Mouse (Mus musculus) thymus, postnatal 4 days (tissue): Measurements from ENCODE around the gene Ush1g.

Experiments used
- DNase-seq: peaks from one replicate; pipeline ENCODE4 v3.0.0; 2021

Ush1g gene

DNA sequence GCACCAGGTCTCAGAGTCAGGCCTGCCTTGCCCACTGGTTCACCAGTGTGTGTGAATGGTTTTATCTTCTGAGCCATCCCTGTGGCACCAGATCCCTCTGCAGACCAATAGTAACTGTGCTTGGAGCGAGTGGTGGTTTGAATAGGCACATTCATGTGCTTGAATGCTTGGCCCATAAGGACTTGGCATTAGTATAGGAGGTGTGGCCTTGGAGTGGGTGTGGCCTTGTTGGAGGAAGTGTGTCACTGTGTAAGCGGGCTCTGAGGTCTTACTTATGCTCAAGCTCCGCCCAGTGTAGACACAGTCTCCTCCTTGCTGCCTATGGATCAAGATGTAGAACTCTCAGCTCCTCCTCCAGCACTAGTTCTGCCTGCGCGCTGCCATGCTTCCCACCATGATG, 34.5 kb downstream of the Ush1g start:
- no peak for DNase-seq

DNA sequence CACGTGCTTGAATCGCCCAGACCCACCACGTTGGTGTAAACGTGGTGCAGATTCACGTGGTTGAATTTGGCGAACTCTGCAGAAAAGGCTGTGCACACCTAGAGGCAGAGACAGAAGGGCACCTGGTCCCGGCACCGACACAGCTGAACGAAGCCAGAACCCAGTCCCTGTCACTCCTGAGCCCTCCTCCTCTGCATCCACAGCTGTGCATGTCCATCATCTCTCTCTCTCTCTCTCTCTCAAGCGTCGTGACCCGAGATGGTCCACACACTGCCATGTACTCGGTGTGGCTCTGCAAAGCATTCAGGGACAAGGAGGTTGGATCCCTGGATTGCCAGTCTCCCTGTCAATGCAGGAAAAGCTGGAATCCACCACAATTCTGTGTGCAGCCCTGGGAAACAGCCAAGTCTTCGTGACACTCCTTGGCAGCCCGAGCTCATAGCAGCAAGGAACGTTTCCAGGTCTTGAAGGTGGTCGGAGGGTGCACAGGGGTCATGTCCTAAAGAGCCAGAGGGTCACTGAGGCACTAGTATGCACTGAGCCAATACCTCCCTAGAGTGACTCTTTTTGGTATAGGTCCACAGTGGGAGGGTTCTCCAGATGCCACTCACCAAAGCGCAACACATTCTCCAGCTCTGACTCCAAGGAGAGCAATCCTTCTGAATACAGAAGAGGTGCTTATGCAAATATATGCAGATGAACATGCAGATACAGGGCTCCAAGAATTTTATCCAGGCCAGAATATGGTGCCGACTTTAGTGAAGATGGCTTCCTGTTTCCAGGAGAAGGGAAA, 35.4 kb downstream of the Ush1g start:
- DNase-seq = no peak

DNA sequence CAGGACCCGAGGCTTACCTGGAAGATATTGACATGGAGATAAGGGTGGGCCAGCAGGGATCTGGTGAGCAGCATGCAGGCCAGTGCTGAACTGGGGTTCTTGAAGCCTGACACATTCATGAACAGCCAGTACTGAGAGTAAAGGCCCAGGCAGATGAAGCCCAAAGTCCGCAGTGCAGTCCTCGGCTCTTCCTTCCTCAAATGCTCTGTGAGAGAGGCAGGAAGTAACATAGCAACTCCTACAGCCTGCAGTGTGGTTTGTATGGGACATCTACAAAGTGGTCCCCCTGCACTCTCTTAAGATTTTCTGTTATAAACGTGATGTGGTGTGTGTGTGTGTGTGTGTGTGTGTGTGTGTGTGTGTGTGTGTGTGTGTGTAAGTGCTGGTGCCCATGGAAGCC, 36.6 kb downstream of the Ush1g start:
- no peak for DNase-seq

DNA sequence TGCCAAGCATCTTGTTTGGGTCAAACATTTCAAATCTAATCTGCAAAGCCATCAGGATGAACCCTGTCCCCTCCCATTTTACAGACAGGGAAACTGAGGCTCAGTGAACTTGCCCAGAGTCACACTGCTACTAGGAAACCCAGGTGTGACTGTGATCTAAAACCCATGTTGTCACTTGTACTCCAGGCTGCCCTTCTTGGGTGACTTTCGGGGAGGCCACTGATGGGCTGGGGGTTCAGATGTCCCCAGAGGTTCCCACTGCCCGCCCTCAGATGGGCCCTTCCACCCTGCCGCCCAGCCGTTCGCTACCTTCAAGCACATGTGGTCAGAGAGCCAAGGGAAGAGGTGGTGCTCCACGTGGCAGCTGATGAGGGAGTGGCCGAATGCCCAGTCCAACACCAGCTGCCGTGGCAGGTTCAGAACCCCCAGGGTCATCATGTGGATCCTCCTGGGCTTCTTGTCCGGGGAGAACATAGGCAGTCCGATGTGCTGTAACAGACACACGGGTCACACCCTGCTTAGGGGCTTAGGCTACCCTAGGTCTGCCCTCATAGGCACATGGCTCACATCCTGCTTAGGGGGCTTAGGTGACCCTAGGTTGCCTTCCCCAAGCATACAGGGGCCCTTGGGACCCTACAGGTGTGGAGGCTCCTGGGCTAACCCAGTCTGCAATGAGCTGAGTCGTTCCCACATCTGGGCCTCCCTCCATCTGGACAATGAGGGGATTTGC, 37.8 kb downstream of the Ush1g start:
- no peak for DNase-seq

DNA sequence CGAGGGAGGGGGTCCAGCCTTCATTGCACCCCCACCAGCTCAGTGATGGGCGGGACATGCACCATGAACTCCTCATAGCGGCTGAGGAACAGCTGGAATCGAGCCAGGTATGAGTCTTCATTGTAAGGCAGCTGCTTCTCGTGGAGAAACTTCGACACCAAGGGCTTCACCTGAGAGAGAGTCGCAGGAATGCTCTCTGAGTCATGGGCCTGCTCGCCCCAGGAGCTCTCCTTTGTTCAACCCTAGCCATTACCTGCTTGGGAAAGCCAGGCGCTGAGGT, 38.4 kb downstream of the Ush1g start:
- no peak for DNase-seq

DNA sequence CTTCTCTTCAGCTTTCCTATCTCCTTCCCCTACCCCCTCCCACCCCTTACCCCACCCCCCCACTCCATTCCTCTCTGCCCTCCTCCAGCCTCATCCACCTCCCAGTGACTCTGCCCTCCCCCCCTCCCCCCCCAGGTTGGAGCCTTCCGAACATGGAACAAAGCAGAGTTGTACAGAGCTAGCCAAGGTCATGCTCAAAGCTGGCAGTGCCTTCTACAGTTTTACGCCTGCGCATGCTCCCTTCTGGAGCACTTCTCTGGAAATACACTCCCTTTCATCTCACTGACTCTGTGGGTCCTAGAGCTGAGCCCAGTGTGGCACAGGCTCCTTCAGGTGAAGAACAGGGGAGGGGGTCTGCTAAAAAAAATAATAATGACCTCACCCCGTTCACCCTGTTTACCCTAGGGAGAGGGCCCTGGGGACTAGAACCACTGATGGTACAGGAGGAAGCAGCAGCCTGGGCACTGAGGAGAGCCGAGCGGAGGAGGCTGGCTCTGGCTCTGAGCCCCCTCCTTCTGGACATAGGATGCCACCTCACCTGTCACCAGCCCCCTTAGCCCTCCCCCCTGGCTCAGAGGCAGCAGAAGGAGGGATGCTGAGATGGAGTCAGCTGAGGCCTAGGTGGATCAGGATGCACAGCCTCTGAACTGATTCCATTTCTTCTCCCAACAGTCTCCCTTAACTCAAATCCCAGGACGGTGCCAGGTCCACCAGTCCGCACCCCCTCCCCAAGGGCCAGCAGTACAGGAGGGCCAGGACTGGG, 38.9 kb downstream of the Ush1g start:
- DNase-seq = no peak

DNA sequence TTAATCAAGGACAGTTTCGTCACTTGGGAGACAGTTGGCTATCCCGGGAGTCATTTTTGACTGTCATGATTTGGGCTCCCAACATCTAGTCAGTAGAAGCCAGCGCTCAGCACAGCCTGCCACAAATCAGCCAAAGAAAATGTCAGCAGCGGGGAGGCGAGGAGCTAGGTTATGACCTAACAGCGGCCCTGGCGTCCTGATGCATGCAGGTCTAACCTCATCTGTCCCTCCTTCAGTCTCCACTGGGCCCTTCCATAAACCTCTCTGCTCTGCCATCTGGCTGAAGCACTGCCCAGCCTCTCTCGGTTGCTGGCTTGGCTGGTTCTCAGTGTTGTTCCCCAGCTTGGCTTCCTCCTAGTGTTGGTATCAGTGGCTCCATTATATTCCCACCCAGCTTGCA, 39.5 kb downstream of the Ush1g start:
- no peak for DNase-seq

DNA sequence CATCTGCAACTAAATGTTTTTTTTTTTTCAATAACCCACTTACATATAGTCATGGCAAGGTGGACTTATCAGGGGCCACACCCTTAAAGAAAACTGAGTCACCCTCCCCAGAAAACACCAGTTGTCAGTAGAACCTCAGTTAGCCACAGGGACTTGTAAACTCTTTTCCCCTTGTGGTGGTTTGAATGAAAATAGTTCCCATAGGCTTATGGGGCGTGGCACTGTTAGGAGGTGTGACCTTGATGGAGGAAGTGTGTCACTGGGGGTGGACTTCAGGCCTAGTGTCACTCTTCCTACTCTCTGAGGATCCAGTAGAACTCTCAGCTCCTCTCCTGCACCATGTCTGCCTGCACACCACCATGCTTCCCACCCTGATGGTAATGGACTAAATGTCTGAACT, 42.1 kb downstream of the Ush1g start:
- DNase-seq = no peak

DNA sequence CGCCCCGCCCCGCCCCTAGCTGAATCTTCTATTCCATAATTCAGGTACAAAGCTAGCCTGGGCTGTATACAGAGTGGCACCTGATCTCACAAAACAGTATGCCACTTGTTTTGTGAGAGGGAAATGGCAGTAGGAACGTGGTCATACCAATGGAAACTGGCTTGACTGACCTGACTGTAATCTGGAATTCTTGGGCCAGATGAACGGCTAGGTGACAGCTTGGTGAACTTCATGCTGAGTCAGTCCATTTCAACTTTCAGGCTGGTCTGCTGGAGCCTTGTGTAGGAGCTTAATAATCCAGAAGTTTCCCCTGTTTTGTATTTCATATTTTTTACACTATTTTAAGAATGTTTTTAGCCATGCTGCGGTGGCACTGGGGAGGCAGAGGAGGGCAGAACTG, 43.7 kb downstream of the Ush1g start:
- no peak for DNase-seq

DNA sequence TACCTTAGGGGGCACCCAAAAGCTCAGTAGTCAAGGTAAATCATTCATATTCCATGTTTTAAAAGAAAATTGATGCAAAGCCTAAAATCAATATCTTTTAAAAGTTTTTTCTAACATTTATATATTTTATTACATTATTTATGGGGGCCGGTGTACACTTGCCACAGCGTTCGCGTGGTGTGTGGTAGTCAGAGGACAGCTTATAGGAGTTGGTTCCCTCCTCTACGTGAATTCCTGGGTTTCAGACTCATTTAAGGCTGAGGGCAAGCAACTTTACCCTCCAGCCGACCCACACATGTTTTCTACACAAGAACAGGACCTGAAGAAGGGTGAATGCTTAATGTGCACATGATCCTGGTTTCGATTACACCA, 44.3 kb downstream of the Ush1g start:
- no peak for DNase-seq

DNA sequence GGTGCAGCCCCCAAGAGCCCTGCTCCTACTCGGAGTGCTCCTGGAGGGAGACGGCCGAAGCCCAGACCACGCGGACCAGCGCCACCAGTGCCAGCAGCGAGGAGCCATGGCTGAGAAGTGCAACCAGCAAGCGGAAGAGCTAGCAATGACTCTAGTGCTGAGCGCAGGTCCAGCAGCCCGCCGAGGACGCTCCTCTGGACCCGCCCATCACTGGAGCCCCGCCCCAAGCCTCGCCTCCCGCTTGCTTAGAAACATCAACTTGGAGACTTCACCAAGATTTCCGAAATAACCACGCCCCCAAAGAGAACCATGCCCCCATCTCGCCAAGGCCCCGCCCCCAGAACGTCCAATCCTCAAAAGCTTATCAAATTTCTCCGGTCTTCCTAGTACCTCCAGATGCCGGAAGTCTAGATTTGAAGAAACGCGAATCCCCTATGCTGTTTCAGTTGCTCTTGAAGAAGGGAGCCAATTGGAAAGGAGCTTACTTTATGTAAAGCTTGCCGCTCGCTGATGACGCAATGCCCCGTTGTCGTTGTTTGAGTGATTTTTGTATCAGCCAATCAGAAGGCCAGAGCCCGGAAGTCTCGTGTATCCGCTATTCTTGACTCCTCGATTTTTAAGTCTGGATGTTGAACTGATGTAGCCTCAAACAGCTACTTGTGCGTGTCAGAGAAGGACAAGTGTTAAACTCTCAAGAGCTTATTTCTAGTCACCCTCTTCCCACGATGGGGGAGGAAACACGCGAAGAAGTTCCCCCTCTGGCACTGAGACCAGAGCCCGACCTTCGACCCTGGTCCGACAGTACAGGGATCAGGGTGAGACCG, 44.8 kb downstream of the Ush1g start, which contains the start of gene Fdxr:
Fdxr (minus strand) TSS at position 271 of the 824 bp plus-strand sequence.
- peak; percentile 99 for DNase-seq

DNA sequence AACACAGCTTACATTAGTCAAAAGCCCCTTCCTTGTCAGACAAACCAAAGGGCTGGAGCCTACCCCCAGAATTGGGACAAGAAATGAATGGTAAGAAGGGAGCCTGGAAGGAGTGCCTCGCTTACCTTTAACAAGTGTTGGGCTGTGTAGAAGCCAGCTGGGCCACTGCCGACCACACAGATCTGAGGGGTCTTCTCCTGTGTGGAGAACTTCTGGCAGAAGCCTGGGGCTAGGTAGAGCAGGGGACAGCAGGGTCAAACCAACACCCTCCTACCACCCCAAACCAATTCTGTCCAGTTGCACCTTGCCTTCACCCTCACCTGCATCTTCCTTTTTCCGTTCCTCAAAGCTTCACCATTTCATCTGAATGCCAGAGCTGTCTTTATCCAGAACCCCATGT, 45.9 kb downstream of the Ush1g start:
- DNase-seq = no peak

DNA sequence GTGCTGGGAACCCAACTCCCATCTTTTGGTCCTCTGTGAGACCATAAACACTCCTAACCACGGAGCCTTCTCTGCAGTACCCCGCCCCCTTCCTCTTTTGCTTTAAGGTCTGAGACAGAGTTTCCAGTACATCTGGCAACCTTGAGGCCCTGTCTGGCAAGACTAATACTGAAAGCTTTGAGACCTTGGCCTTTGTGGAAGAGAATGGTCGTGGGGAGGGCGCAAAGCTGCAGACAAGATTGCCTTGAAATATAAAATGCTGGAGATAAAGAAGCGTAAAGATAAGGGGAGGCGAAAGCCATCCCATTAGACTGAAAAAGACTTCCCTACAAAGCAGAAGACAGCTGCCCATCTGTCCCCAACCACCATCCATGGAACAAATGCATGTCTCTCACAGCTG, 46.3 kb downstream of the Ush1g start:
- no peak for DNase-seq

DNA sequence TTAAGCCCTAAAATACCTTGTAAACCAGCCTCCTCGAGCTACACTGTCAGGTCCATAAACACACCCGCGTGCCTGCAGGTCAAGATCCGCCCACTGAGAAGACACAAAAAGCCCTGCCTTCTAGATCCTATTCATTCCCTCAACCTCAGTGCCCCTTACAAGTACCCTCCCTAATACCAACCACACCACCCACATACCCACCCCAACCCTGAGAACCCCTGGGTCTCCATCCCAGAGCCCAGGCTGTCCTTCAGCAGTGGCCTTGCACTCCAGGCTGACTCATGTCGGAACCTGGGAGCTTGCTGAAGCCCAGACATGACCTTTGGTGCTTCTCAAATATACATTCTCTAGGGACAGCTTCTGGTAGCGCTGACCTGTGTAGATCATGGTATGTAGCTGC, 47.1 kb downstream of the Ush1g start:
- DNase-seq = no peak

DNA sequence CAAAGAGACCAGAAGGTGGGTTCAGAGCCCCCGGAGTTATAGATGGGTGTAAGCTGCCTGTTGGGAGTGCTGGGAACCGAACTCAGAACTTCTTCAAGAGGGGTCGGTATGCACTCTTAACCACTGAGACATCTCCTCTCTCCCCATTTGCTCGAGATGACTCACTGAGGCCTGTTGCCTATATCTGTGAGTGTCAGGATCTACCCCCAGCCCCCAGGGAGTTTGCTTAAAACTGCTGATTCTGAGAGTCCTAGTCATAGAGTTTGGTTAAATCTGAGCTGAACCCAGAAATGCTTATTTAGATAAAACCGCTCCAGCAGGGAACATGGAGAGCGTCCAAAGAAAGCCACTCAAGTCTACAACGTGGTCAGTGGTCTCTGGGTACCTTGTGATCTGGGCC, 47.7 kb downstream of the Ush1g start:
- no peak for DNase-seq

DNA sequence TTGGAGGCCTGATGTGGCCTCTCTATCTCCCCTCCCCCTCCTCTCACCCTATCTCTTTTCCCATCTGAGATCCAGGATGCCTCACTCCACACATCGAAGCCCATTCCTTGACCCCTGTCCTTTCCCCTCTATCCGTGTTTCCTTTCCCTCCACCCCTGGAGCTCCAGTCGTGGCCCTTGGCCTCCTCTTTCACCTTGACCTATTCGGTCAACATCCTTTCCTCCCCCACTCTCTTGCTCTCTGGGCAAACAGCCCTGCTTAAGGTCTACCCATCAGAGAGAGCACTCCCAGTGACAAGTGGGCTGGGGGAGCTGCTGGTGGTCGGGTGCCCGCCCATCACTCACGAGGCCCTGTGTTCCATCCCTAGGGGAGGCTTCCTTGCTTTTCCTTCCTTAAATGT, 48.1 kb downstream of the Ush1g start:
- no peak for DNase-seq

DNA sequence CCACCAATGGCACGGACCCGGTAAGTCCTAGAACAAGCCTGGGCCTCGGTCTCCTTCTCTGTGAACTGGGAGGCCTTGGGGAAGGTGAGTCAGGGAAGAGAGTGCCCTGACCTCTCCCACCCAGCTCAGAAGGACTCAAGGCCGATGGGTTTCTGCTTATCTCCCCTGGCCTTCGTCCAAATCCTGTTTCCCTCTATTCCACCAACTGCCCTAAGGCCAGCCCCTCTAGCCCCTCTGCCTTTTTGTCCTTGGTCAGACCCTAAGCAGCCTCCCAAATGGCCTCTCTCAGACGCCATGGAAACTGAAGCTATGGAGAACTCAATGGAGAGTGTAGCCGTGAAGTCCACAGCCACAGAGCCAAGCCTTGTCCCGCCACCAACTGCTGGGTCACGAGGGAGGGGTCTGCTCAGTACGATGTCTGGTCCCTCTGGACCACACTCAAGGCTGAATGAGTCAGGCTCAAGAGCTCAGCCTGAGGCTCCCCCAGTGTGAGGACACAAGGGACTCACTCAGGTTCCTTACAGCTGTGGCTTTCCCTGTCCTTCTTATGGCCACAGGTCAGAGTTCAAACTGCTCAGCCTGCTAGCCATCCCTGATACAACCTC, 48.8 kb downstream of the Ush1g start:
- DNase-seq = no peak

DNA sequence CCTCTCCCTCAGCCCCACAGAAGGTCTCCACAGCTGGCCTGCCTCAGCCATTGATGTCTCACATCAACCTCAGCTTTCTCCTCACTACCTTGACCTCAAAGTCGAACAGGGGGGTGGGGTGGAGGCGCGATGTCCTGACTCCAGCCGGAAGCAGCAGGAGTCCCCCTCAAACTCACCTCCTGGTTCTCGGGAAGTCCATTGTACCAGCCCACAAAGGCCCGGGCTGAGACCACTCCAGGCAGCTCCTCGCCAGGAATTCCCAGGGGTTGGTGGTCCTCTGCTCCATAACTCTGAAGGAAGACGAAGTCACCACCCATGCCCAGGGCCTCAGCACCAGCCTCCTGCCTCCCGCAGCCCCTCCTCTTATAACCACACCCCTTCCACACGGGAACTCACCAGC, 50.4 kb downstream of the Ush1g start:
- no peak for DNase-seq

DNA sequence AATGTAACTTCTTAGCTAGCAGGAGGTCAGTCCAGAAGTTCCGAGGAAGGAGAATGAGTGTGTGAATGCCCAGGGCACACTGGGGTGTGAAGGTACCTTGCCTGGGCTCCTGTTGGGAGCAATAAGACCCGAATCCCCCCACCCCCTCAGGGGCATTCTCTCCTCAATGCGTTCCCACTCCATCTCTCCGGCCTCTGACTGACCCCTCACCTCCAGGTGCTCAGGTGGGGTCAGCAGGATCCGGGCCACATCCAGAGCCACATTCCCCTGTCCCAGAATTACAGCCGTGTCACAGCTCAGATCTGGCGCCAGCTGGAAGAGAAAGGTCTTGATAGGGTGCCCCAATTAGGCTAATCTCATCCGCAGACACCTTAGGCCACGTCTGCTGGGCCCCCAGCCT, 50.8 kb downstream of the Ush1g start:
- DNase-seq = no peak

DNA sequence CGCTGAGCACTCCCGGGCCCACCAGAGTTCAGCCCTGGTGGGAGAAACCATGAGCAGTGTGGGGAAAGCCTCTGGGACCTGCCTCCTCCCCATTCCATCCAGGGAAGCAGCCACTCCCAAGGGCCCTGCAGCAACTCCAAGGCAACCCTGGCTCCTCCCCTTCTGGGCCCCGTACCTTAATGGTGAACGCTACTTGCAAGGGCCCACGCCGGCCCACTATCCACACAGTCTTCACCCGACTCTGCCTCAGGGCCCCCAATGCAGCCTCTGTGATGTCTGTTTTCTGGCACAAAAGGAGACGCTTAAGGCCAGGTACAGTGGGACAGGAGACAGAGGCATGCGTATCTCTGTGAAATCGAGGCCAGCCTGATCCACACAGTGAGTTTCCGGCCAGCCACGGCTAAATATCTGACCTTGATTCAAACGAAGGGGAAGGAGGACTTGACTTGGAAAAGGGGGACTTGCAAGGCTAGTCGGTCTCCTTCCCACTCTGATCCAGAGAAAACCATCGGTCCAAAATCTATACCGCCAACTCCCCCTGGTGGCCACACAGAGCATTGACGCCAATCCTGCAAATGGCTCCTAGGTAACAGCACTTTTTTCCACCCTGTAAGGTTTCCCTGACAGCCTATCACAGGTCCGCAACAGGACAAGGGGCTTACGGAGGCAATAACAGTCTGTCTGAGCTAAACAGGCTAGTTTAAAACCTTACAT, 51.5 kb downstream of the Ush1g start:
- peak; percentile 79 for DNase-seq

DNA sequence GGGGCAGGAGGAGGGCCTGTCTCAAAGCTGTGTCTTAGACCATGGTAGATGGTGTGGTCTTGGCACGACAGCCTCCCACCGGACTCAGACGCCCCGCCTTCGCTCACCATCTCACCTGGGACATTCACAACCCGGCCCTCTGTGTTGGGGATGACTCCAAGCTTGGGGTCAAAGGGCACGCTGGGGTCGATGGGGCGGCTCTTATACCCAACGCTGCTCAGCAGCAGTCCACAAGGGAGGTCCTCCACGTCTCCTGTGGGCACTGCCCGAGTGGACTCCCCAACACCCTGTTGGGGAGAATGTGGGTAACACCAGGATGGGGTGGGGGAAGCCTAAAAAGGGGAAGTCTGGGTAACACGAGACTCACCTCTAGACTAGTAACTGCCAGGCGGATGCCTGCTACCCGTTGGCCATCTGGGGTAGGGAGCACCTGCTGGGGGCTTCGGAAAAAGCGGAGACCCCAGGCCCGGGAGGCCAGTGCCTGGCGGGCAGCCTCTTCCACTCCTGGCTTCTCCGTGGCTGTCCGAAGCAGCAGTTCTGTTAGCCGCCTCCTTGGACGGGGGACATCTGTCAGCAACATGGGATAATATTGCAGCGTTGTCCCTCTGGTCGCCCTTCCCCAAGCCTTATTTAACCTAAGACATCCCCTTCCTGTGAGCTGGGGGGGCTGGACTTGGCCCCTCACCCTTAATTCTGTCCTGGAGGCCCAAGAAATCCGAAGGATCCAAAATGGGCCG, 52.3 kb downstream of the Ush1g start:
- no peak for DNase-seq
